Mouse (Mus musculus): ENCODE data around the gene Apbb1. TPM values are rescaled to one million over a fixed set of nuclear protein-coding genes. Genes with fewer than 3 reads are reported as not detected.
A peak's percentile ranks its signal among the peaks of the same experiment; 100 is the strongest.

Gene Apbb1
- total RNA-seq, 2 experiments from 2014 or later: 360 to 370 TPM

DNA sequence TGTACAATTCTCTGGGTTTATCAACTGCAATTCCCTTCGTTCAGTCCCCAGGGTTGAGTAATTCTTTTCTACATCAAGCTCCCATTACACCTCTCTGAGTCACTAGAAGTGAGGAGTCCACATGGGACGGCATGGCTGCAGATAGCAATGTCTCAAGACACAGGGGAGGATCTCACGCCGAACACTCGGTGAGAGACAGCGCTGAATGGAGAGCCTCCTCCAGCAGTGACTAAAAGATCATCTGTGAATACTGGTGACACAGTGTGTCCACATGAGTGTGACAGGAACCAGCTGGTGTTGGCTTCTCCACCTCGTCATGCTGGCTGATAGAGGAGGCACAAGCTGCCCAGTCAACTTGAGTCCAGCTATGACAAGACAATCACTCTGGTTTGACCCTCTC lies 33.5 kb downstream of the Apbb1 start:
- TF ChIP-seq CTCF (conservative IDR thresholded peaks at IDR 0.05): no peak
- Histone ChIP-seq H3K4me3 (no peak overlapping the region), H3K27ac (no peak overlapping the region)
- DNase-seq (ENCODE audit: low spot score in 2 of 2): no peak

DNA sequence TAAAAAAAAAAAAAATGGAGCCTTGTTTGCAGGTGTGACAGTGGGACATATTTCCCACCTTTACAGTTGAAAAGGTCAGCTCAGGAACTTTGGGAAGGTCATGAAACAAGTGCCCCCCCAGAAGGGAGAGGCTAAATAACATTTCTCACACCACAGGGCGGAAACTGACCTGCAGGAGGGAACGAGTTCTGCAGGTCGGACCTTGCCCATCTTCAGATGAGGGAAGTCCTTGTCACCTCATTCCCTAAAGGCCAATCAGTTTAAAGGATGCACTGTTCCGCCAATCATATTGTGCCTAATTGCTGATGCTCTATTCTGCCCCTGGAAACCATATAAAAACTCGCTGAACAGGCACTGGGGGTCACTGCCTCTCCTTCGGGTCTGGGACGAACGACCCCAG lies 35.5 kb downstream of the Apbb1 start:
- no peak overlapping the region for H3K4me3 ChIP-seq
- TF ChIP-seq CTCF (conservative IDR thresholded peaks at IDR 0.05): no peak
- no peak for DNase-seq (ENCODE audit: low spot score in 2 of 2)
- no peak overlapping the region for H3K27ac ChIP-seq

DNA sequence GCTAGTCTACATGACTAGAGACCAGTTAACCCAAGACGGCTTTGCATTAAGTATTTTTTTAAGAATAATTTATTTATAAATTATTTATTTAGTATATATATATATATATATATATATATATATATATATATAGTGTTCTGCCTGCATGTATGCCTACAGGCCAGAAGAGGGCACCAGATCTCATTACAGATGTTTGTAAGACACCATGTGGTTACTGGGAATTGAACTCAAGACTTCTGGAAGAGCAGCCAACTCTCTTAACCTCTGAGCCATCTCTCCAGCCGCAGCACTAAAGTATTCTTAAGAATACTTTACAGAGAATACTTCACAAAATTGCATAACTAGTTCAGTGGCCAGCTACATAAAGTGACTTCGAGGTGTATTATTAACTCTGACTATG lies 47.3 kb downstream of the Apbb1 start:
- TF ChIP-seq CTCF (conservative IDR thresholded peaks at IDR 0.05): peak; percentile 66
- DNase-seq (ENCODE audit: low spot score in 2 of 2): no peak
- H3K4me3 ChIP-seq: no peak overlapping the region
- no peak overlapping the region for H3K27ac ChIP-seq

DNA sequence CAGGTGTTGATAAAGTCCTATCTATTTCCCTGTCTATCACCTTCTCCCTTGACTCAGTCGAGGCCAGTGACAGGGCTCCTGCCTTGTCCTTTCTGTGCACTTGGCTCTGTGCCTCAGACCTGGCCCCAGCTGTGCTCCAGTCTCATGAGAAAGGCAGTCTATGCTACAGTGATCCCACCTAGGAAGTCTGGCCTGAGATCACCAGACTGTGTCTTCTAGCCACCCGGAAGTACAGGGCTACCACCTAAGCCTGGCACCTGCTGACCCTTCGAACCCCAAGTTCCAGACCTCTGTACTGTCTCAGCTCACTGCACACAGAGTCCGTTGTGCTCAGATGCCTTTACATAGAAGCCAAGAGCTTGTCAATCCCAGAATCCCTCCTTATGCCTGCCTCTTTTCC lies 53.4 kb downstream of the Apbb1 start:
- H3K27ac ChIP-seq: no peak overlapping the region
- no peak overlapping the region for H3K4me3 ChIP-seq
- TF ChIP-seq CTCF (conservative IDR thresholded peaks at IDR 0.05): no peak
- DNase-seq (ENCODE audit: low spot score in 2 of 2): no peak

DNA sequence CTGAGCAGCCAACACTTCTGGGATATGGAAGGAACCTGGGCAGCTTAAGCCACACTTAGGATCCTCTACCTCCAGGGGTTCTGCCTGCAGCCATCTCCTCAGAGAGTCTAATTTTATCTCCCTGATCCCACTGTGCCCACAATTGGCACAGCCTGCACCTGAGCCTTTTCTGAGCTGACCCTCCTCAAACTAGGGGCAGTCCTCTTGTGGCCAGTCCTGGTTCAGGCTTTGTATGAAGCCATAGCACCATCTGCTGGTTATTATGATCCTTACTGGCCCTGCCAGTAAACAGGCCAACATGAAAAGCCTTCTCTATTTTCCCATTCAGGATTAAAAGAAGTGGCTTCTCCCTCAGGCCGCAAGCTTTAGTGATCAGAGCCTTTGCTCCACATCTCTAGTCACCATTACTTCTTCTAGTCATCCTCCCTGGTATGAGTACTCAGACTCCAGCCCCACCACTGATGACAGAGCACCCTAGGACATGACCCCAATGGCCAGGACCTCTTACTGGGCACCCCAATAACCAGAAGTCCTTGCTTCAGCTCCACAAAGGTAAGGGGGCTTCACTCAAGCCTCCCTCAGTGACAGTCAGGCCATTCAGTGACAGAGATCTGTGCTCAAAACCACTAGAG lies 54.0 kb downstream of the Apbb1 start:
- peak; percentile 39 to 42 for DNase-seq (ENCODE audit: low spot score in 2 of 2)
- H3K27ac ChIP-seq: no peak overlapping the region
- peak; percentile 87 for TF ChIP-seq CTCF (conservative IDR thresholded peaks at IDR 0.05)
- H3K4me3 ChIP-seq: no peak overlapping the region

DNA sequence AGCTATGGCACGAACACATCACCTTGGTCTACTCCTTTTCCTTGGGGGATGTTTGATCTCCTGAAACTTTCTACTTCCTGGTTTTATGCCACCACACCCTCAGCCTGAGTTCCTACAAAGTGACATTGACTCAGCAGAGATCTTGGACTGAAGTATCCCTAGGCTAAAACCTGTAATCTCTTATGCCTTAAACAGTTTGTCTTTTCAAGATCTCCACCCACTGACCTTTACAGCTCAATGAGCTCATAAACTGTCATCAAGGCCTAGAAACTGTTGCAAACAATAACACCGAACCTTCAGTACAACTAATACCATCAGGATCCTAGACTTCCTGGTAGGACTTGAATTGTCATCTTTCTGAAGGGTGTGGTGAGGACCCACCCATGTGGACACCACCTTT lies 57.2 kb downstream of the Apbb1 start:
- TF ChIP-seq CTCF (conservative IDR thresholded peaks at IDR 0.05): no peak
- Histone ChIP-seq H3K27ac (no peak overlapping the region), H3K4me3 (no peak overlapping the region)
- DNase-seq (ENCODE audit: low spot score in 2 of 2): no peak

DNA sequence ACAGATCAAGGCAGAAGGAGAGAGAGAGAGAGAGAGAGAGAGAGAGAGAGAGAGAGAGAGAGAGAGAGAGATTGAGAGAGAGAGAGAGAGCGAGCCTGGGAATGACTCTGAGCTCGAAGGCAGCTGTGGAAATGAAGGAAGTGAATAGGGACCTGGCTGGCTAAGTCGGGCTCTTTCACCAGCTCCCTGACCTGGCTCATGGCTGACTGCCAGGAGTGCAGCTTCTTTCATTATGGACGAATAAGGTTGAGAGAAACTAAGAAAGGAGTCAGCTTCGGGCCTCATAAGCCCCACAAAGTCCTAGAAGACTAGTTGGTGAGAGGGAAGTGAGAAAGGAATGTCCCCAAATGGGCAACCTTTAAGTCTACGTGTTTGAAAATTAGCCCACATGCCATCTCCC lies 61.3 kb downstream of the Apbb1 start:
- no peak for DNase-seq (ENCODE audit: low spot score in 2 of 2)
- no peak for TF ChIP-seq CTCF (conservative IDR thresholded peaks at IDR 0.05)
- Histone ChIP-seq H3K27ac (no peak overlapping the region), H3K4me3 (no peak overlapping the region)

DNA sequence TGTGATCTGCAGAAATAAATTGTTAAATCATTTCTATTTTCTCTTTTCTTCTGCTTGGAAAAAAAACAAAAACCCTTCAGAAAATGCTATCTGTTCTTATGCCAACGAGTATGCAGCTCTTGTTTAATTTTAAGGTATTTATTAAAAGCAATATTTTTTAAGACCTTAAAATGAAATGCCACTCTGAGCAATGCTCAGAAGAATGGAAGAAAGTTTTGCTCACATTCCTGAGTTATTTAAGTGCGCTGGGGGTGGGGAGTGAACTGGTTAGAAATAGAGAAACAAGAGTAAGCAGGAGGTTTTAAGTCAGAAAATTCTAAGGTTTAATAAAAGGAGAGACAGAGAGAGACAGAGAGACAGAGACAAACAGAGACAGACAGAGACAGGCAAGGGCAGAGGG lies 61.7 kb downstream of the Apbb1 start:
- no peak for TF ChIP-seq CTCF (conservative IDR thresholded peaks at IDR 0.05)
- no peak overlapping the region for H3K27ac ChIP-seq
- no peak for DNase-seq (ENCODE audit: low spot score in 2 of 2)
- H3K4me3 ChIP-seq: no peak overlapping the region

DNA sequence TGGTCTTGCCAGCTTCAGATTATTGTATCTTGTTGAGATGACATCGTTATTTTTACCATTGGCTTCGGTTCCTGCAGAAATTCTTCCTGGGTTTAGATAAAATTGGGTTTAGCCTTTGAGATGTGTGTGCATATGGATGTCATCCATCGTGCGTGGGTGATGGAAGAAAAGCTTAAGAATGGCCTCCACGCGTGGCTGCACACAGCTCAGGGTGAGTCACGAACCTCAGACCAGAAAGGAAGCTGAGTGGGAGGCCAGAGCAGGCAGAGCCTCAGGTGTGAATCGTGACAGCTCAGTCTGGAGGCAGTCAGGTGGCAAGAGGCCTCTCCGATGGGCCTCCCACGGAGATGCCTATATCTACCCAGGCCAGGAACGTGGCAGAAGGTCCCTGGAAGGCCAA lies 62.1 kb downstream of the Apbb1 start:
- no peak for TF ChIP-seq CTCF (conservative IDR thresholded peaks at IDR 0.05)
- Histone ChIP-seq H3K27ac (no peak overlapping the region), H3K4me3 (no peak overlapping the region)
- peak; percentile 29 to 51 for DNase-seq (ENCODE audit: low spot score in 2 of 2)

DNA sequence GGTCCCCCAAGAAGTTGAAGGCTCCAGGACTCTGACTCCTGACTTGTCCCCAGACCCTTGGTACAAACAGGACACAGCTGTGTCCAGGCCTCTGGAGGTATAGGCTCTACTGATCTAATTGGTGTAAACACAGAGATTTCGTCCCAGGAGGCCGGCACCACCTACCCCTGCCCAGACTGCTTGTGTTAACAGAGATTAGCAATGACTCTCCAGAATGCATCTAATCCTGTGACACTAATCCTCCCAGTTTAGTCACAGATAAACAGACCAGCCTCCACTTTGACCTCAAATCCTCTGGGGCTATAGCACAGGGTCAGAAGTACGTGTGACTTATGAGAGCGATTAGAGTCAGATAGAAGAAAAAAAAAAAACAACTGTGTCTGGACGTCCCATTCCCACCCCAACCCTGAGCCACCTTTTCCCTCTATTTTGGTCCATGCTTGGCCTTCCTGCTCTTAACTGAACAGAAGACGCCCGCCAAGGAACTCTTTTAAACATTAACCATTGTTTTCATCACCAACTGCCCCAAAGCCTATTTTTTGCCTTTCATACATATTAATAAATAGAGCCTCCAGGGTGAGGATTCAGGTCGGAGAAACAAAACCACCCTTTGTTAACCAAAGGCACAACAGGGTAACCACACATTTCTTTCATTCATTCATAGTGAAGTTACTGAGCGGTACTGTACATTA lies 64.6 kb downstream of the Apbb1 start:
- H3K27ac ChIP-seq: no peak overlapping the region
- no peak for DNase-seq (ENCODE audit: low spot score in 2 of 2)
- no peak overlapping the region for H3K4me3 ChIP-seq
- TF ChIP-seq CTCF (conservative IDR thresholded peaks at IDR 0.05): no peak

DNA sequence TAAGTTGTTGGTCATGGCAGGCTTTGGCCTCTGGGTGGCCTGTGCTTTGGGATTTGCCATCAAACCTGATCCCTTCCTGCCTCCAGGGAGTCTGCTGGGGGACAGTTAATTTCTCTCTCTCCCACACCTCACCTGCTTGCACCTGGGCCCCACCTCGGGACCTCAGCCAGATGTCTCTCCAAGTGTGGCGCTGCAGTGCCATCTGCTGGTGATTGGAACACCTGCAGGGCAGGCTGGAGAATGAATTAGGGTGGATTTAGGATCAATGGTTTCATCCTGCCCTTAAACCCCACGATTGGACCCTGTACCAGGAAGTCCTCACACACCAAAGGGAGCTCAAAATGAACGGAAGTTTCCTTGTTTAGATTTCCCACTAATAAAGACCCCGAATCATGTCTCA lies 66.3 kb downstream of the Apbb1 start:
- TF ChIP-seq CTCF (conservative IDR thresholded peaks at IDR 0.05): peak; percentile 98
- peak; percentile 31 to 61 for DNase-seq (ENCODE audit: low spot score in 2 of 2)
- Histone ChIP-seq H3K27ac (no peak overlapping the region), H3K4me3 (no peak overlapping the region)

DNA sequence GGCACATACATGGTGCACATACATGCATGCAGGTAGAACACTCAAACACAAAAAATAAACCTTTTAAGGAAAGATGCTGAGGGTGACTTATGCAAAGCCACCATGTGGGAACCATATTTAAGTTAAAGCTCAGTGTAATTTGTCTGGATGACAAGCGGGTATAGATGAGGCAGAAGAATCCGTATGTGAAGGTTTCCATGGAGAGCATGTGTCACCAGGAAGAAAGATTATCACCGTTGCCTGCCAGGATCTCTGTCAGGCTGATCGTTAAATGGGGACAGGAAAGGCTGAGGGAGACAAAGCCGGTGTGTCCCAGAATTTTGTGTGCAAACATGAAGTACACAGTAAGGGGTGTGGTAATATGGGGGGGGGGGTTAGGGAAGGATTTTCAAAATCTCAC lies 66.9 kb downstream of the Apbb1 start:
- H3K27ac ChIP-seq: no peak overlapping the region
- no peak for TF ChIP-seq CTCF (conservative IDR thresholded peaks at IDR 0.05)
- no peak overlapping the region for H3K4me3 ChIP-seq
- no peak for DNase-seq (ENCODE audit: low spot score in 2 of 2)

DNA sequence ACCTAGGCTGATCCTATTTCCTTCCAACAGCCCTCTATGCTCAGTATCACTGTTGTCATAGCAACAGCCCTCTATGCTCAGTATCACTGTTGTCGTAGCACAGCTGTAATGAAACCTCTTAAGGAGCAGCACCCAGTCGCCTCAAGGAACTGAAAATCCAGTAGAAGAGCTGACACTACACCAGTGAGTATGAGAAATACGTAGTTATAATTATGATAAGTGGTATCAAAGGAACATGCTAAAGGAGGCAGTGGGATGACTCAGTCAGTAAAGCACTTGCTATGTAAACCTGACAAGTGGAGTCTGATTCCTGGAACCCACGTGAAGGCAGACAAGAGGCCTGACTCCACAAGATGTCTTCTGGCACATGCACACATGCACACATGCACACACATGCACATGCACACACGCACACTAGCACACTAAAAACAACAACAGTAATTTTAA lies 67.6 kb downstream of the Apbb1 start:
- no peak for TF ChIP-seq CTCF (conservative IDR thresholded peaks at IDR 0.05)
- Histone ChIP-seq H3K4me3 (no peak overlapping the region), H3K27ac (no peak overlapping the region)
- DNase-seq (ENCODE audit: low spot score in 2 of 2): no peak

DNA sequence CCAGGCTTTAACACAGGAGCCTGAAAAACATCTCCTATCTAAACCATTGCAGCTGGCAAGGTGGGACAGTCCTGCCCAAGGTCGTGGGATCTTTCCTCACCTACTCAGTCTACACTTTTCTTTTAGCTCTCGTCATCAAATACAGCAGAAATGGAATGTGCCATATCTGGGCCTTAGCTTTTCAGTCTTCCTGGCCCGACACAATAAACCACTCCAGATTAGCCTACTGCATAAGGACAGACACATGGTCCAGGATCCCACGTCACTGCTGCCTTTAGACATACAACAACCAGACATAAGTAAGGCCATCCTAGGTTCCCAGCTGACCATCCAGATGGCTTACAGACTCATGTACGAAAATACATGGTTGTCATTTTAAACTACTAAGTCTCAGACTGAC lies 71.3 kb downstream of the Apbb1 start:
- Histone ChIP-seq H3K27ac (no peak overlapping the region), H3K4me3 (no peak overlapping the region)
- no peak for DNase-seq (ENCODE audit: low spot score in 2 of 2)
- no peak for TF ChIP-seq CTCF (conservative IDR thresholded peaks at IDR 0.05)

Other genes with a start within 250 kb of the Apbb1 start
- gene Olfr690, start 247.5 kb downstream of the Apbb1 start, total RNA-seq (2021): 1 to 10 TPM in 1 of 2 experiments, under 1 TPM in 1; 0.44 to 1.0 TPM
- gene Olfr691, start 239.4 kb downstream of the Apbb1 start, total RNA-seq (2021): under 1 TPM; 0.61 to 0.74 TPM
- gene Olfr692, start 213.4 kb downstream of the Apbb1 start, total RNA-seq (2021): not detected
- not detected for gene Gm5901, start 206.6 kb downstream of the Apbb1 start, total RNA-seq (2021)
- gene Fam160a2, start 181.6 kb downstream of the Apbb1 start, total RNA-seq (2021): 10 to 100 TPM; 59.7 to 66.1 TPM
- under 1 TPM; 0.69 to 0.90 TPM for gene Cnga4, start 177.1 kb downstream of the Apbb1 start, total RNA-seq (2021)
- 1 to 10 TPM; 6.2 to 6.5 TPM for gene Cckbr, start 155.9 kb downstream of the Apbb1 start, total RNA-seq (2021)
- gene Cavin3, start 99.4 kb downstream of the Apbb1 start, total RNA-seq (2021): 10 to 100 TPM; 13.9 to 14.2 TPM
- 10 to 100 TPM; 82.7 to 86.2 TPM for gene Smpd1, start 27.3 kb downstream of the Apbb1 start, total RNA-seq (2021)
- under 1 TPM in 1 of 2 experiments, not detected in 1; 0.23 TPM for gene Hpx, start 18.5 kb upstream of the Apbb1 start, total RNA-seq (2021)
- 100 to 1,000 TPM; 140 to 142 TPM for gene Trim3, start 51.9 kb upstream of the Apbb1 start, total RNA-seq (2021)
- 10 to 100 TPM; 67.4 to 73.7 TPM for gene Timm10b, start 58.4 kb upstream of the Apbb1 start, total RNA-seq (2021)
- gene Arfip2, start 58.8 kb upstream of the Apbb1 start, total RNA-seq (2021): 100 to 1,000 TPM in 1 of 2 experiments, 10 to 100 TPM in 1; 98.9 to 105 TPM
- 10 to 100 TPM in 1 of 2 experiments, 1 to 10 TPM in 1; 6.9 to 12.7 TPM for gene Gm45799, start 58.9 kb upstream of the Apbb1 start, total RNA-seq (2021)
- gene Dnhd1, start 69.2 kb upstream of the Apbb1 start, total RNA-seq (2021): 1 to 10 TPM; 6.9 to 8.5 TPM
- gene Ilk, start 154.9 kb upstream of the Apbb1 start, total RNA-seq (2021): 10 to 100 TPM; 79.7 to 83.2 TPM
- gene Rrp8, start 155.7 kb upstream of the Apbb1 start, total RNA-seq (2021): 10 to 100 TPM in 1 of 2 experiments, 1 to 10 TPM in 1; 8.9 to 14.3 TPM
- 100 to 1,000 TPM; 112 to 120 TPM for gene Taf10, start 162.7 kb upstream of the Apbb1 start, total RNA-seq (2021)
- 10 to 100 TPM; 73.2 to 73.4 TPM for gene Tpp1, start 170.6 kb upstream of the Apbb1 start, total RNA-seq (2021)
- 10 to 100 TPM; 14.1 to 15.1 TPM for gene Dchs1, start 206.0 kb upstream of the Apbb1 start, total RNA-seq (2021)
- 100 to 1,000 TPM; 104 to 108 TPM for gene Mrpl17, start 229.4 kb upstream of the Apbb1 start, total RNA-seq (2021)

Measured in layer of hippocampus, adult 2 months (tissue).